Comparison of ENCODE assay signal across 8 mouse cellular contexts in the genomic region with DNA sequence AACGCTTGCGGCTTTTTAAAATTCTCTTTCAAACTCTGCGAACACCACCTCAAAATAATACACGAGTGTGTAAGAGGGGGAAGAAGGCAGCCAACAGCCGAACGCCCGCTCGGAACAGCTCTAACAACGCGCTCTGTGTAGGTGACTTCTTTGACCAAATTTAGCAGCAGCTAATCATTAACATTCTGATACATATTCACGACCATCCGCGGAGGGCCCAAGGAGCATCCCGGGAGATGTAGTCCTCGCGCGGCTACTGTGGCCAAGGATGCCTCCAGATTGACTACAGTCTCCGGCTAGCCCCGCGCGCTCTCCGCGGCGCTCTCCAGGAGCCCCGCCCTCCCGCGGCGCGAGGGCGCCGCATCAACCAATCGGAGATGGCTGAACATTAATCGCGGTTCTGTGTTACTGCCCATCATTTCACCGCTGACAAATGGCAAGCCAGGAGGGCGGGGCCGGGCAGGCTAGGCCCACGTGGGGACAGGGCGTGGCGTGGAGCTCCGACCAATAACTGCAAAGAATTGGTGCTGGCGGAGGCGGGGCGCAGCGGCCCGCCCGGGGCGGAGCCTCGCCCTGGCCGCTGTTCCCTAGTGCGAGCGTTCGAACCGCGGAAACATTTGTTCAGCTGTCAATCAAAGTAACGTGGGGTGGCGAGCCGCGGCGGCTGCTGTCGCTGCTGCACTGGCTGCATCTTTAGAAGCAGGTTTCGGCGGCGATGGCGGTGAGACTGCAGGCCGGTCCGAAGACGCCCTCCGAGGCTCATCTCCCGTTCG. TPM values are rescaled to one million over a fixed set of nuclear protein-coding genes. Genes with fewer than 3 reads are reported as not detected.
DNase-seq lines count a peak whose midpoint lies in the region; ATAC-seq and TF ChIP-seq lines count a peak whose summit lies in the region.

TSS of gene Tle4 (minus strand) at position 135 of the 773 bp plus-strand sequence.

- H3K79me2 ChIP-seq in MEL (ENCODE audit: control insufficient read depth, insufficient read depth, low read length, poor library complexity) = peaks cover 21% of the 10 kb centered on the region

- TF ChIP-seq RAD21 in MEL (IDR thresholded peaks at IDR 0.05; ENCODE audit: low read depth, low read length) = no peak

- H3K4me2 ChIP-seq in forebrain, postnatal 0 days (ENCODE audit: low read depth) = peak within 1 kb of the TSS; percentile 62
- peak within 1 kb of the TSS; percentile 70 for H3K4me2 ChIP-seq in lung, embryonic 15.5 days

- peak within 1 kb of the TSS; percentile 96 to 99 for H3K4me3 ChIP-seq in MEL (ENCODE audit: control insufficient read depth in 1 of 2, insufficient read depth in 1 of 2, low read depth in 2 of 2, low read length in 2 of 2)
- peak within 1 kb of the TSS; percentile 80 for H3K4me3 ChIP-seq in cerebellum, adult 2 months (replicated peaks; ENCODE audit: insufficient read depth, low read depth, low read length)
- peak within 1 kb of the TSS; percentile 83 for H3K4me3 ChIP-seq in forebrain, postnatal 0 days (ENCODE audit: low read depth, low read length)
- peak within 1 kb of the TSS; percentile 91 for H3K4me3 ChIP-seq in lung, embryonic 15.5 days

- peak in 1 of 3 experiments; percentile 24; a peak in 1 of 6 replicates for TF ChIP-seq CTCF in MEL (IDR thresholded peaks at IDR 0.05 in 2 of 3, conservative IDR thresholded peaks at IDR 0.05 in 1 of 3; ENCODE audit: control insufficient read depth in 1 of 3, insufficient read depth in 1 of 3, low read depth in 2 of 3, low read length in 3 of 3, poor library complexity in 1 of 3, severe bottlenecking in 1 of 3)
- no peak for TF ChIP-seq CTCF in cerebellum, adult 2 months (IDR thresholded peaks at IDR 0.05; ENCODE audit: borderline replicate concordance, insufficient read depth, low read depth, low read length)
- no peak for TF ChIP-seq CTCF in forebrain, postnatal 0 days (IDR thresholded peaks at IDR 0.05; ENCODE audit: low read depth)

- no peaks in the 10 kb centered on the region for H3K27me3 ChIP-seq in MEL (ENCODE audit: control insufficient read depth in 1 of 2, insufficient read depth in 2 of 2, low read length in 2 of 2)
- no peaks in the 10 kb centered on the region for H3K27me3 ChIP-seq in cerebellum, adult 2 months (ENCODE audit: control insufficient read depth, insufficient read depth, low read length)
- H3K27me3 ChIP-seq in forebrain, postnatal 0 days (ENCODE audit: insufficient read depth, low read length) = no peaks in the 10 kb centered on the region
- peaks cover 14% of the 10 kb centered on the region for H3K27me3 ChIP-seq in lung, embryonic 15.5 days

- WGBS in cerebellum, adult 2 months = under 1% methylated on average over 71 of the region's 71 CpGs
- WGBS in forebrain, postnatal 0 days = under 1% methylated on average over 71 of the region's 71 CpGs
- WGBS in lung, embryonic 15.5 days = under 1% methylated on average over 67 of the region's 71 CpGs

- TF ChIP-seq POLR2A in MEL (IDR thresholded peaks at IDR 0.05; ENCODE audit: control insufficient read depth in 1 of 2, insufficient read depth in 1 of 2, low read depth in 1 of 2, low read length in 2 of 2, poor library complexity in 1 of 2) = peak; percentile 68 to 96
- TF ChIP-seq POLR2A in cerebellum, adult 2 months (IDR thresholded peaks at IDR 0.05; ENCODE audit: borderline replicate concordance, insufficient read depth, low read length) = peak; percentile 77

- 0 out of 4 replicates have a peak, but pooled peaks of 1 of the 2 experiments have one; percentile 14 for TF ChIP-seq EP300 in MEL (IDR thresholded peaks at IDR 0.05; ENCODE audit: low read depth in 1 of 2, low read length in 2 of 2)

- peak within 1 kb of the TSS; percentile 99 for H3K27ac ChIP-seq in MEL (ENCODE audit: control insufficient read depth, low read depth, low read length)
- H3K27ac ChIP-seq in cerebellum, adult 2 months (ENCODE audit: insufficient read depth, low read length) = peak within 1 kb of the TSS; percentile 89
- peak within 1 kb of the TSS; percentile 94 for H3K27ac ChIP-seq in forebrain, postnatal 0 days (ENCODE audit: low read depth, low read length)
- H3K27ac ChIP-seq in lung, embryonic 15.5 days = peak within 1 kb of the TSS; percentile 99

- peaks cover 0 to 11% of the 10 kb centered on the region in 2 experiments; a peak in 3 of 4 replicates for H3K4me1 ChIP-seq in MEL (ENCODE audit: control insufficient read depth in 1 of 2, insufficient read depth in 2 of 2, low read length in 2 of 2)
- no peaks in the 10 kb centered on the region for H3K4me1 ChIP-seq in cerebellum, adult 2 months (ENCODE audit: control insufficient read depth, insufficient read depth, low read length)
- no peaks in the 10 kb centered on the region for H3K4me1 ChIP-seq in forebrain, postnatal 0 days (ENCODE audit: insufficient read depth)
- H3K4me1 ChIP-seq in lung, embryonic 15.5 days = peaks cover 19% of the 10 kb centered on the region

- peaks cover 2 to 13% of the 10 kb centered on the region in 2 experiments for H3K36me3 ChIP-seq in MEL (ENCODE audit: control insufficient read depth in 1 of 2, insufficient read depth in 2 of 2, low read length in 2 of 2)
- no peaks in the 10 kb centered on the region for H3K36me3 ChIP-seq in forebrain, postnatal 0 days (ENCODE audit: insufficient read depth)
- 0 out of 2 replicates have a peak, but pooled peaks cover 2% of the 10 kb centered on the region for H3K36me3 ChIP-seq in lung, embryonic 15.5 days

- peak; percentile 99 for DNase-seq in MEL (ENCODE audit: low read depth, low spot score)
- DNase-seq in cerebellum, adult 2 months = peak; percentile 100
- peak; percentile 100 for DNase-seq in forebrain, postnatal 0 days
- DNase-seq in heart, postnatal 4 days = peak; percentile 100
- DNase-seq in layer of hippocampus, adult 8-10 months (ENCODE audit: low spot score in 2 of 2) = peak; percentile 100
- peak; percentile 100 for DNase-seq in ovary, adult 18-20 months (ENCODE audit: low spot score)
- peak; percentile 100 for DNase-seq in thymus, postnatal 0 days (ENCODE audit: low spot score)

- ATAC-seq in forebrain, postnatal 0 days = peak; percentile 96
- peak; percentile 97 for ATAC-seq in lung, embryonic 15.5 days (ENCODE audit: borderline replicate concordance, extremely low read depth, low FRiP score, low TSS enrichment)

- no peaks in the 10 kb centered on the region for H3K9me3 ChIP-seq in MEL (replicated peaks; ENCODE audit: insufficient read depth, low read length)
- no peaks in the 10 kb centered on the region for H3K9me3 ChIP-seq in forebrain, postnatal 0 days (ENCODE audit: low read length)
- no peaks in the 10 kb centered on the region for H3K9me3 ChIP-seq in lung, embryonic 15.5 days

- peak within 1 kb of the TSS; percentile 98 for H3K9ac ChIP-seq in MEL (ENCODE audit: control insufficient read depth, low read depth, low read length, poor library complexity, severe bottlenecking)
- peak within 1 kb of the TSS; percentile 87 for H3K9ac ChIP-seq in forebrain, postnatal 0 days
- H3K9ac ChIP-seq in lung, embryonic 15.5 days = peak within 1 kb of the TSS; percentile 92

TF ChIP-seq in MEL, 35 proteins besides CTCF, POLR2A, EP300 and RAD21 (continues in another document):
- TF ChIP-seq NELFE (IDR thresholded peaks at IDR 0.05; ENCODE audit: low read depth, low read length) (peak; percentile 92), TCF12 (IDR thresholded peaks at IDR 0.05; ENCODE audit: low read depth, low read length) (peak; percentile 62), ZKSCAN1 (IDR thresholded peaks at IDR 0.05; ENCODE audit: low read depth, low read length) (no peak), HCFC1 (IDR thresholded peaks at IDR 0.05; ENCODE audit: low read depth, low read length) (peak; percentile 98), BHLHE40 (IDR thresholded peaks at IDR 0.05; ENCODE audit: borderline replicate concordance, low read depth, low read length) (peak; percentile 96), JUND (IDR thresholded peaks at IDR 0.05; ENCODE audit: low read depth, low read length) (no peak), CHD1 (IDR thresholded peaks at IDR 0.05; ENCODE audit: low read depth, low read length) (no peak), MAX (IDR thresholded peaks at IDR 0.05; ENCODE audit: low read length) (0 out of 2 replicates have a peak, but pooled peaks have one; percentile 7), RCOR1 (IDR thresholded peaks at IDR 0.05; ENCODE audit: low read depth, low read length) (no peak), ETS1 (IDR thresholded peaks at IDR 0.05; ENCODE audit: low read depth, low read length) (peak; percentile 44), USF1 (IDR thresholded peaks at IDR 0.05; ENCODE audit: low read depth, low read length) (peak; percentile 46; the same call in 1 of the 2 replicates), MEF2A (IDR thresholded peaks at IDR 0.05; ENCODE audit: extremely low read depth, insufficient replicate concordance, low read depth, low read length, poor library complexity, severe bottlenecking) (peak; percentile 74; the same call in 1 of the 2 replicates), ELF1 (IDR thresholded peaks at IDR 0.05; ENCODE audit: low read depth, low read length) (no peak), NRF1 (IDR thresholded peaks at IDR 0.05; ENCODE audit: insufficient read depth, low read depth, low read length, poor library complexity, severe bottlenecking) (no peak), SIN3A (IDR thresholded peaks at IDR 0.05; ENCODE audit: low read length) (peak; percentile 59), TBP (IDR thresholded peaks at IDR 0.05; ENCODE audit: low read depth, low read length) (peak; percentile 95), ZMIZ1 (IDR thresholded peaks at IDR 0.05; ENCODE audit: low read depth, low read length) (peak; percentile 98), CHD2 (IDR thresholded peaks at IDR 0.05; ENCODE audit: low read length) (no peak), POLR2AphosphoS2 (IDR thresholded peaks at IDR 0.05; ENCODE audit: low read length) (peak; percentile 96; the same call in 1 of the 2 replicates), USF2 (IDR thresholded peaks at IDR 0.05; ENCODE audit: borderline replicate concordance in 1 of 2, insufficient read depth in 1 of 2, low read depth in 1 of 2, low read length in 2 of 2) (no peak), ZC3H11A (IDR thresholded peaks at IDR 0.05; ENCODE audit: low read depth, low read length) (no peak)

RNA-seq across cellular contexts. Expression of gene Tle4, which starts in this region (rescaled TPM):
- 6.0 and 8.1 TPM in 2 replicates for total RNA-seq in MEL (2012; rRNA removed)
- polyA plus RNA-seq in MEL (2012; ENCODE audit: insufficient read depth in 1 of 2, insufficient read length in 2 of 2, low read depth in 1 of 2, low replicate concordance in 2 of 2, missing spikeins in 1 of 2) = 10 to 100 TPM; 14.0 to 42.5 TPM
- 16.1 and 16.3 TPM in 2 replicates for polyA plus RNA-seq in cerebellum, adult 2 months (2012; rRNA removed)
- total RNA-seq in forebrain, postnatal 0 days (2014; rRNA removed) = 70.1 and 82.7 TPM in 2 replicates
- 22.2 and 22.9 TPM in 2 replicates for polyA plus RNA-seq in forebrain, postnatal 0 days (2015; fragmentation: Nextera tagmentation; extraction: Ambion mirVana)
- 10 to 100 TPM; 11.9 to 12.3 TPM for total RNA-seq in heart, postnatal 4 days (2021)
- 10 to 100 TPM; 42.1 to 45.0 (median 43.4) TPM for total RNA-seq in layer of hippocampus, adult 8-10 months (2022)
- 13.5 and 14.3 TPM in 2 replicates for polyA plus RNA-seq in lung, embryonic 15.5 days (2015; fragmentation: Nextera tagmentation; extraction: Ambion mirVana)
- polyA plus RNA-seq in thymus, postnatal 0 days (2015; fragmentation: Nextera tagmentation; extraction: Ambion mirVana) = 10.0 and 11.8 TPM in 2 replicates

Comparison
In these comparisons a context has a peak if more than half of its experiments do, and no peak if none do; other contexts are left out.
1. Peak in every context shown above with its lines: DNase-seq, ATAC-seq, H3K4me3 ChIP-seq and H3K27ac ChIP-seq.